Mouse (Mus musculus) ES-E14 (cell line): ENCODE measurements around the gene Spata13. TPM values are rescaled to one million over a fixed set of nuclear protein-coding genes. Genes with fewer than 3 reads are reported as not detected.

Experiments used
- DNase-seq: peaks from one replicate; pipeline ENCODE4 v3.0.0-alpha.2; 2013; ENCODE audit warnings: low read depth, low spot score
- H3K27ac ChIP-seq: 2 replicates; pipeline ENCODE4 v1.5.1; 2012; ENCODE audit warnings: low read depth, mild to moderate bottlenecking, low read length, moderate library complexity, mixed read lengths; ENCODE audit not compliant: poor library complexity, insufficient read depth, severe bottlenecking
- H3K36me3 ChIP-seq: 2 replicates; pipeline ENCODE4 v1.6.1; 2012; ENCODE audit warnings: mild to moderate bottlenecking, low read length, moderate library complexity, mixed read lengths; ENCODE audit not compliant: control insufficient read depth, poor library complexity, insufficient read depth, severe bottlenecking
- H3K4me1 ChIP-seq, 2 experiments: fragments of 150-350 bp in 1 of 2; sonication (generic) in 1 of 2; 2 replicates each; pipeline ENCODE4 v1.6.1; 2012; ENCODE audit warnings: low read length in 2 of 2, mild to moderate bottlenecking in 1 of 2, mixed read lengths in 1 of 2; ENCODE audit not compliant: control insufficient read depth in 2 of 2, insufficient read depth in 2 of 2, poor library complexity in 1 of 2
- H3K4me3 ChIP-seq, 2 experiments: fragments of 150-350 bp in 1 of 2; sonication (generic) in 1 of 2; 2 replicates each; pipeline ENCODE4 v1.5.1; 2012; ENCODE audit warnings: low read length in 2 of 2, low read depth in 1 of 2, mild to moderate bottlenecking in 1 of 2, mixed read lengths in 1 of 2; ENCODE audit not compliant: insufficient read depth in 1 of 2, poor library complexity in 1 of 2, severe bottlenecking in 1 of 2
- H3K9ac ChIP-seq: 2 replicates; pipeline ENCODE4 v1.6.1; 2012; ENCODE audit warnings: low read depth, mild to moderate bottlenecking, low read length, mixed read lengths; ENCODE audit not compliant: poor library complexity, insufficient read depth, severe bottlenecking
- H3K9me3 ChIP-seq: fragments of 150-350 bp; sonication (generic); 2 replicates; pipeline ENCODE4 v1.6.1; 2012; ENCODE audit warnings: low read depth, mild to moderate bottlenecking, low read length; ENCODE audit not compliant: control insufficient read depth, insufficient read depth
- CHD2 ChIP-seq: IDR thresholded peaks from 2 replicates; pipeline ENCODE4 v1.6.1; 2014; ENCODE audit warnings: mild to moderate bottlenecking, low read depth, low read length, inconsistent platforms
- HCFC1 ChIP-seq: IDR thresholded peaks from 2 replicates; pipeline ENCODE4 v1.6.1; 2012; ENCODE audit warnings: low read length, inconsistent platforms, borderline replicate concordance; ENCODE audit not compliant: insufficient read depth
- MAFK ChIP-seq: IDR thresholded peaks from 2 replicates; pipeline ENCODE4 v1.6.1; 2014; ENCODE audit warnings: mild to moderate bottlenecking, low read depth, low read length, inconsistent platforms; ENCODE audit not compliant: insufficient read depth
- ZC3H11A ChIP-seq: IDR thresholded peaks from 2 replicates; pipeline ENCODE4 v1.6.1; 2012; ENCODE audit warnings: low read depth, mild to moderate bottlenecking, inconsistent platforms, low read length, borderline replicate concordance
- ZNF384 ChIP-seq: IDR thresholded peaks from 2 replicates; pipeline ENCODE4 v1.6.1; 2012; ENCODE audit warnings: low read depth, low read length, inconsistent platforms
- in situ Hi-C, 2 experiments: fragments of 600-800 bp; cut with MboI; formaldehyde crosslinking; loops; one replicate each; pipeline ENCODE4 v1.15.1; 2025; ENCODE audit warnings: low sequenced_read_pairs in 2 of 2, inconsistent platforms in 1 of 2; ENCODE audit not compliant: unreplicated experiment in 2 of 2
- total RNA-seq: library from RNA; depleted of rRNA; stranded (reverse); fragments of 300-350 nt; gene quantifications from 2 replicates; pipeline ENCODE4 v1.2.3, GENCODE M21; 2012

Spata13 gene
- total RNA-seq, 1 experiment, result 14.9 TPM

DNA sequence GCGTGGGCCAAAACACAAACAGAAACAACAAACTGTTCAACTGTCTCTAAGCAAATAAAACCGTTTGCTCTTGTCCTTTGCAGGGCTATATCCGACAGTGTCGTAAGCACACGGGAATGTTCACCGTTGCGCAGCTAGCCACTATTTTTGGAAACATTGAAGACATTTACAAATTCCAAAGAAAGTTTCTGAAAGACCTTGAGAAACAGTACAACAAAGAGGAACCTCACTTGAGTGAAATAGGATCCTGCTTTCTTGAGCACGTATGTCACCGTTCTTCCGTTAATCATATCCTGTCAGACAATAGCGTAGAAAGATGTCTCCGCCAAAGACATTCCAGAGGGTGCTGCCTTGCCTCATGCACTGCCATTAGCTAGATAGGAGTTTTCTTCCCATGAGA is 116.1 kb downstream of the Spata13 start:
- Histone ChIP-seq H3K4me1 (peaks cover 0 to 5% of the 10 kb centered on the region in 2 experiments; a peak in 2 of 4 replicates), H3K36me3 (peaks cover 42% of the 10 kb centered on the region), H3K9me3 (no peaks in the 10 kb centered on the region), H3K4me3 (no peak overlapping the region), H3K27ac (no peak overlapping the region), H3K9ac (no peak overlapping the region)
- in situ Hi-C loops, result no loop called here
- TF ChIP-seq ZNF384 (no peak), ZC3H11A (no peak), MAFK (no peak), HCFC1 (no peak), CHD2 (no peak)
- no peak for DNase-seq

DNA sequence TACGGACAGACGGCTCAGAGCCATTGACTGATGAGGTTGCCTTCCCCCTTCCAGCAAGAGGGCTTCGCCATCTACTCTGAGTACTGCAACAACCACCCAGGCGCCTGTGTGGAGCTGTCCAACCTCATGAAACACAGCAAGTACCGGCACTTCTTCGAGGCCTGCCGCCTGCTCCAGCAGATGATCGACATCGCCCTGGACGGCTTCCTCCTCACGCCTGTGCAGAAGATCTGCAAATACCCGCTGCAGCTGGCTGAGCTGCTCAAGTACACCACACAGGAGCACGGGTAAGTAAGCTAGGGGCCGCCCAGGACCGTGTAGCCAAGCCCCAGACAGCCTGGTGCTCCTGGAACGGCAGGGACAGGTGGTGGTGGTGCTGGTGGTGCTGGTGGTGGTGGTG is 117.8 kb downstream of the Spata13 start:
- no peak for TF ChIP-seq MAFK
- no peak for TF ChIP-seq ZC3H11A
- TF ChIP-seq CHD2, result no peak
- no peak for TF ChIP-seq ZNF384
- TF ChIP-seq HCFC1, result no peak
- no peak overlapping the region for H3K4me3 ChIP-seq
- in situ Hi-C loops, result no loop called here
- no peak overlapping the region for H3K27ac ChIP-seq
- no peak for DNase-seq
- H3K4me1 ChIP-seq, result peaks cover 0 to 5% of the 10 kb centered on the region in 2 experiments; a peak in 2 of 4 replicates
- no peak overlapping the region for H3K9ac ChIP-seq
- peaks cover 38% of the 10 kb centered on the region for H3K36me3 ChIP-seq
- H3K9me3 ChIP-seq, result no peaks in the 10 kb centered on the region

DNA sequence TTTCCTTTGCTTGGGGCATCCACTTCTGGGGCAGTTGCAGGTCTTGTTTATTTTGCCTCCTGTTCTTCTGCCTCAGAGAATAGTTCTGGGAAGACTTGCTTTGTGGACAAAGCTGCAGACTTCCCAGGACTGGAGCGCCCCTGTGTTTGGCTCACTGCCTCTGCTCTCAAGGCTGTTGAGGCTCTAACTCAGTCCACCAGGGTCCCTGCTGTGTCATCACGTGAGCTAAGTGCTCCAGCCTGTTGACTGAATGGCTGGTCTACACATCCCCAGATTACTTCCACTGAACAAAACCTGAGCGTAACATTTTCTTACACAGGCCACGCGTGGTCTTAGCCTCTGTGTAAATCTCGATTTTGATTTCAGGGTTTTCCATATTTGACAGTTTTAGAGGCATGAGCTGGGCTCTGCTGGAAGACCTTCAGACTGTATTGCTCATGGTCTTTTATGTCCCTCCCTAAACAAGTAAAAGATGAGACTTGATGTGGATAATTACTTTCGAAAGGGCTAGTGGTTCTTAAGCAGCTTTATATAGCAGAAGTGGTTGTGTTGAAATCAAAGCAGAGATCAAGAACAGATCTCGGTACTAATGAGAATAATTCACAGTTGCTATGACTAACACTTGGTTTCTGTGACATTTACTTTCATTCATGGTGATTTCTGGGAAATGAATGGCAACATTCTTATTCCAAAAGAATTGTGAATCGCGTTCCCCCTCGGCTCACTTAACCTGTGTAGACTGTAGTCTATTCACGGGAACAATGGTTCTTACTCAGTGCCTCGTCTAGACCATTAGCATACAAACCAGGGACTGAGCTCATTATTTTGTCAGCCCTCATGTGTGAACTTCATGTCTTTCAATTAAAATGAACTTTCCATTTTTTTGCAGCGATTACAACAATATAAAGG is 119.3 kb downstream of the Spata13 start:
- in situ Hi-C loops, result no loop called here
- peaks cover 0 to 5% of the 10 kb centered on the region in 2 experiments; a peak in 2 of 4 replicates for H3K4me1 ChIP-seq
- peaks cover 32% of the 10 kb centered on the region for H3K36me3 ChIP-seq
- TF ChIP-seq CHD2 (no peak), ZC3H11A (no peak), HCFC1 (no peak), MAFK (no peak), ZNF384 (no peak)
- H3K4me3 ChIP-seq, result no peak overlapping the region
- no peak overlapping the region for H3K27ac ChIP-seq
- no peak overlapping the region for H3K9ac ChIP-seq
- H3K9me3 ChIP-seq, result no peaks in the 10 kb centered on the region
- no peak for DNase-seq

DNA sequence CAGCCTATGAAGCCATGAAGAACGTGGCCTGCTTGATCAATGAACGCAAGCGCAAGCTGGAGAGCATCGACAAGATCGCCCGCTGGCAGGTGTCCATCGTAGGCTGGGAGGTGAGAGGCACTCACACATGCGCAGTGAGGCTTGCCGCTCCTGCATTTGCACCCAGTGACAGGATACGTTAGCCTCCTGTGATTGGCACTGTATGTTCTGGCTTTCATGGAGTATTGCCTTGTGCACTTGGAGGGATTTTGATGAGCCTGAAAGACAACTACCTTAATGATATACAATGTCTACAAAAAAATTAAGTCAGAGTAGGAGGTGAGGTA is 120.0 kb downstream of the Spata13 start:
- Histone ChIP-seq H3K4me3 (no peak overlapping the region), H3K27ac (no peak overlapping the region), H3K4me1 (peaks cover 0 to 5% of the 10 kb centered on the region in 2 experiments; a peak in 2 of 4 replicates), H3K36me3 (peaks cover 34% of the 10 kb centered on the region), H3K9ac (no peak overlapping the region), H3K9me3 (no peaks in the 10 kb centered on the region)
- TF ChIP-seq HCFC1 (no peak), ZNF384 (no peak), CHD2 (no peak), ZC3H11A (no peak), MAFK (no peak)
- DNase-seq, result no peak
- in situ Hi-C loops, result no loop called here
